Mouse (Mus musculus) limb, embryonic 14.5 days (tissue): Measurements from ENCODE around the gene 1700012P22Rik. TPM values are rescaled to one million over a fixed set of nuclear protein-coding genes. Genes with fewer than 3 reads are reported as not detected.

Source experiments
- ATAC-seq: fragments of 200-750 bp; cut with Nextera tagmentation; 2 replicates; pipeline ENCODE4 v1.8.0; 2017; ENCODE audit warnings: low read depth, moderate number of reproducible peaks, moderate TSS enrichment; ENCODE audit not compliant: low FRiP score
- DNase-seq: peaks from one replicate; pipeline ENCODE4 v3.0.0-alpha.2; 2015; ENCODE audit warnings: low spot score
- H3K27ac ChIP-seq: fragments of 300-500 bp; sonication (generic); replicated peaks from 2 replicates; pipeline ENCODE4 v1.5.1; 2014; ENCODE audit warnings: low read depth, mild to moderate bottlenecking, low read length, moderate library complexity, mixed read lengths
- H3K27me3 ChIP-seq: fragments of 300-500 bp; sonication (generic); 2 replicates; pipeline ENCODE4 v1.6.1; 2014; ENCODE audit warnings: low read length, mixed read lengths; ENCODE audit not compliant: control insufficient read depth, insufficient read depth
- H3K36me3 ChIP-seq: fragments of 300-500 bp; sonication (generic); 2 replicates; pipeline ENCODE4 v1.6.1; 2014; ENCODE audit warnings: mild to moderate bottlenecking, low read length, moderate library complexity, mixed read lengths; ENCODE audit not compliant: control insufficient read depth, insufficient read depth
- H3K4me1 ChIP-seq: fragments of 300-500 bp; sonication (generic); 2 replicates; pipeline ENCODE4 v1.6.1; 2014; ENCODE audit warnings: antibody characterized with exemption, low read length, mixed read lengths; ENCODE audit not compliant: control insufficient read depth, insufficient read depth
- H3K4me2 ChIP-seq: fragments of 300-500 bp; sonication (generic); replicated peaks from 2 replicates; pipeline ENCODE4 v1.6.1; 2014; ENCODE audit warnings: low read depth, mild to moderate bottlenecking, low read length, moderate library complexity; ENCODE audit not compliant: severe bottlenecking
- H3K4me3 ChIP-seq: fragments of 300-500 bp; sonication (generic); replicated peaks from 2 replicates; pipeline ENCODE4 v1.5.1; 2014; ENCODE audit warnings: low read length
- H3K9ac ChIP-seq: fragments of 300-500 bp; sonication (generic); 2 replicates; pipeline ENCODE4 v1.6.1; 2014; ENCODE audit warnings: mild to moderate bottlenecking, low read depth, low read length, moderate library complexity; ENCODE audit not compliant: severe bottlenecking
- H3K9me3 ChIP-seq: fragments of 300-500 bp; sonication (generic); 2 replicates; pipeline ENCODE4 v1.6.1; 2016; ENCODE audit warnings: low read length; ENCODE audit not compliant: control insufficient read depth
- POLR2A ChIP-seq: fragments of 200-500 bp; IDR thresholded peaks from 2 replicates; pipeline ENCODE4 v1.8.0; 2012; ENCODE audit warnings: inconsistent platforms, mild to moderate bottlenecking, moderate library complexity, borderline replicate concordance; ENCODE audit not compliant: insufficient read depth, insufficient read length; ENCODE audit errors: extremely low read depth
- WGBS: fragments of 180-500 bp; shearing (Covaris S2); extraction: QIAGEN DNeasy Blood & Tissue Kit; methylation state at CpG from one replicate; pipeline ENCODE4 v1.1.7; 2014; 5-methylcytosine and 5-hydroxymethylcytosine counted together
- polyA plus RNA-seq, 2 experiments: library from polyadenylated mRNA; depleted of rRNA in 1 of 2; stranded (reverse) in 1 of 2; unstranded in 1 of 2; fragments of >200 nt; fragmentation: Nextera tagmentation in 1 of 2; extraction: Ambion mirVana in 1 of 2; gene quantifications; 2 replicates each; pipeline versions ENCODE4 v1.2.1 to v1.2.3; 2012 to 2014

1700012P22Rik gene
- polyA plus RNA-seq, 2 experiments: not detected

DNA sequence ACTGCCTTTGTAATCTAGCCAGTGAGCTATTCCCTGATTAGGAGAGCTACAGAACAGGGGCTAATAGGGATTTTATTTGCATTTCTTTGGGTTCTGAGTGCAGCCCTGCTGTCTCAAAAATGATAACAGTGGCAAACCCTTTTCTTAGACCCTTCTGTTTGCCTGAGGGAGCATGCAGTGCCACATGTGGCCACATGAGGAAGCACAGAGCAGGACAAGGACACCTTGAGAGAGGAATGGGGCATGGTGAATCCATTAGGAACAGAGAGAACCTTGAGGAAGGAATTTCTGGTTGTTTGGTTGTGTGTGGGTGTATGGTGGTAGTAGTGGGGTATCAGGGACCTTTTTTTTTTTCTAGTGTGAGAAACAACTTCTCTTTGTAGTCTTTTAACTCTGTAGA is 17.9 kb downstream of the 1700012P22Rik start:
- DNase-seq (no peak), ATAC-seq (no peak)
- Histone ChIP-seq H3K4me3 (no peak overlapping the region), H3K4me2 (no peak overlapping the region), H3K27ac (no peak overlapping the region), H3K27me3 (no peaks in the 10 kb centered on the region), H3K9me3 (no peaks in the 10 kb centered on the region), H3K9ac (no peak overlapping the region), H3K36me3 (no peaks in the 10 kb centered on the region), H3K4me1 (no peaks in the 10 kb centered on the region)
- no peak for TF ChIP-seq POLR2A

DNA sequence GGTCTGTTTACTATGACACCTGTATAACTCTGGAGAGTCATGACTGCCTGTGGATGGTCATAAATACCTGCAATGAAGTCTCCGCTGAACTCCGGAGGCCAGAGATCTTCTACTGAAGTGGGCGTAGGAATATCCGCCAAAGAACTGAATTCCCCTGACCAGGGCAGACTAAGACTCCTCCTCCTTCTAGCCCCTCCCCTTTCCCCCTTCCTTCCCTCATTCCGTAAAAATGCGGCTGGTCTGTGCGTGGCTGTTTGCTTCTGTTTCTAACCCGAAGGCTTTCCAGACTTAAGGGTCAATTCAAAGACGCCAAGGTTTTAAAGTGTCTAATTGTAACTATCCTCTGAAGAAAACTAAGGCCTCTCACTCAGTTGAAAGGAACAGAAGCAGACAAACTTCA is 30.3 kb downstream of the 1700012P22Rik start, which contains the start of gene Pramef12:
Gene Pramef12, minus strand, starts transcription at position 175 of the 400 bp plus-strand sequence.
- ATAC-seq (no peak), DNase-seq (no peak)
- WGBS: 82% methylated on average over 9 of the region's 9 CpGs
- no peak within 1 kb of the TSS for H3K9ac ChIP-seq
- TF ChIP-seq POLR2A: no peak
- no peaks in the 10 kb centered on the region for H3K4me1 ChIP-seq
- no peak within 1 kb of the TSS for H3K4me2 ChIP-seq
- no peaks in the 10 kb centered on the region for H3K27me3 ChIP-seq
- H3K9me3 ChIP-seq: no peaks in the 10 kb centered on the region
- no peak within 1 kb of the TSS for H3K27ac ChIP-seq
- H3K4me3 ChIP-seq: no peak within 1 kb of the TSS
- H3K36me3 ChIP-seq: no peaks in the 10 kb centered on the region

DNA sequence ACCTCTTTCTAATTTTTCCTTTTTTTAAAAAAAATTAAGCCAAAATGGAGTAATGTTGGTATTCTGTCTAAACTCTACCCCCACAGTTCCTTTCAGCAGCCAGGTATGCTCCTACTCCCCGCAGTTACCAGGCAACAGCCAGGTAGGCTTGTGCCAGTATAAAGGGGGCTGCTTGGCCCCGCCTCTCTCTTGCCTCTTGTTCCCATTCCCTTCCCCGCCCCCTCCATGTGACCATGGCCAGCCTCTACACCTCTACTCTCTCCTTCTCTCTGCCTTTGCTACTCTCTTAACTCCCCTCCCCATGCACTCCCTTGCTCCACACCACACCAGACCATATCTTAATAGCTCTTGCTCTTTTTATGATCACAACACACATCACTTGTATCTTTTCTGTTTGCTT is 32.3 kb downstream of the 1700012P22Rik start:
- Histone ChIP-seq H3K36me3 (no peaks in the 10 kb centered on the region), H3K9me3 (no peaks in the 10 kb centered on the region), H3K4me1 (no peaks in the 10 kb centered on the region), H3K4me3 (no peak overlapping the region), H3K4me2 (no peak overlapping the region), H3K27ac (no peak overlapping the region), H3K27me3 (no peaks in the 10 kb centered on the region), H3K9ac (no peak overlapping the region)
- ATAC-seq (no peak), DNase-seq (no peak)
- 68% methylated on average over 3 of the region's 3 CpGs for WGBS
- no peak for TF ChIP-seq POLR2A

DNA sequence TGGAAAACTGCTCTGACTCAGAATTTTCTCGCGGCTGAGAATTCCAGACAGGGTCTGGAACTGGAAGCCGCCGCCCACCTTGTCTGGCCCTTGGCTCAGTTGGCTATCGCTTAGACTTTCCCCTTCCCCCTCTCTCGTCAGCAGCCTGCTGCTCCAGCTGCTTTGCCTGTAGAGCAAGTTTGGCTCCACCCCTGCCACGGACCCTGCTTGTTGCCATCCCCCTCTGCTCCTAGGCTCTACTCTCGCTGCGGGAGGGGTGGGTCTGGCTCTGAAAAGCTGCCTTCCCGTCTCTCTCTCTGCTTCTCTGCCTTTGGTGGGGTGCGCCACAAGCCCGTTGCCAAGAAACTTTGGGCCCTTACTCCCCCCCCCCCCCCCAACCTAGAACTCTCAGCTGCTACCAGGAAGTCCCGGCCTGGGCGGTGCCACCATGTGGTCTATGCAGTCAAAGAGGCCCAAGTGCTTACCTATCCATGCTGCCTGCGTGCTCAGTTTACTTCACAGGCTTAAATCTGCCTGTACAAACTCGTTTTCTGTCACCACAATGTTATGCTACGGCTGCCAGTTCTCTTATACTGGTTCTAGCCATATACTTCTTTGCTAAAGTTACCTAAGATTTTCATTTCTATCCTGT is 34.0 kb downstream of the 1700012P22Rik start:
- H3K4me3 ChIP-seq: peak overlapping the region; percentile 30
- H3K9ac ChIP-seq: peak overlapping the region; percentile 42; the same call in 1 of the 2 replicates
- WGBS: 4% methylated on average over 16 of the region's 17 CpGs

DNA sequence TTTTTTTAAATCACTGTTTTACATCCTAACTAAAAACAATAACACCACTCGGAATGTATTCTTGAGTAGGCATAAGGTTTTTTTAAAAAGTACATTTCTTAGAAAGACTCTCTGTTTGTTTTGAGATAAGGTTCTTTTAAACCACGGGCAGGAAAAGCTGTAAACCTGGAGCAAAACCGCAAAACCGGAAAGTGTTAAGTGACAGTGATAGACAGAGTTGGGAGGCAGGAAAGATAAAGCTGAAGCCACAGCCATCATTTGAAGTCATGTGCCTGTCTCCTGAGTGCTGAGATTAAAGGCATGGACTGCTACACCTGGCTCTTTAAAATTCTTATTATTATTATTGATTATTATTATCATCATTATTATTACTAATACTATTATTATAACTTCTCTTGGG is 35.9 kb downstream of the 1700012P22Rik start:
- no peak for TF ChIP-seq POLR2A
- Histone ChIP-seq H3K27me3 (no peaks in the 10 kb centered on the region), H3K4me1 (no peaks in the 10 kb centered on the region), H3K4me2 (no peak overlapping the region), H3K4me3 (no peak overlapping the region), H3K36me3 (no peaks in the 10 kb centered on the region), H3K9ac (no peak overlapping the region), H3K27ac (no peak overlapping the region), H3K9me3 (no peaks in the 10 kb centered on the region)
- WGBS: 57% methylated on average over 4 of the region's 4 CpGs
- no peak for ATAC-seq
- no peak for DNase-seq

More for the DNA sequence above, 34.0 kb downstream of the 1700012P22Rik start:
- H3K27me3 ChIP-seq: no peaks in the 10 kb centered on the region
- no peaks in the 10 kb centered on the region for H3K9me3 ChIP-seq
- H3K27ac ChIP-seq: peak overlapping the region; percentile 79
- peak; percentile 94 for ATAC-seq
- TF ChIP-seq POLR2A: no peak
- peak overlapping the region; percentile 44 for H3K4me2 ChIP-seq
- no peaks in the 10 kb centered on the region for H3K36me3 ChIP-seq
- H3K4me1 ChIP-seq: no peaks in the 10 kb centered on the region
- DNase-seq: peak; percentile 87
